Mouse (Mus musculus) c-Kit-negative CD71-positive TER-119-positive erythroid progenitor cells, embryonic 14.5 days (primary cell): ENCODE measurements around the gene Ankrd35.
"Not testable (repeated sequence)": the region's sequence is repeated elsewhere in the genome, so short reads cannot be mapped to it uniquely, and the experiment has no call there.

ENCODE experiments used
- DNase-seq: peaks from one replicate; pipeline ENCODE4 v3.0.0-alpha.2; 2013; ENCODE audit warnings: low read depth, low spot score

Ankrd35 gene

DNA sequence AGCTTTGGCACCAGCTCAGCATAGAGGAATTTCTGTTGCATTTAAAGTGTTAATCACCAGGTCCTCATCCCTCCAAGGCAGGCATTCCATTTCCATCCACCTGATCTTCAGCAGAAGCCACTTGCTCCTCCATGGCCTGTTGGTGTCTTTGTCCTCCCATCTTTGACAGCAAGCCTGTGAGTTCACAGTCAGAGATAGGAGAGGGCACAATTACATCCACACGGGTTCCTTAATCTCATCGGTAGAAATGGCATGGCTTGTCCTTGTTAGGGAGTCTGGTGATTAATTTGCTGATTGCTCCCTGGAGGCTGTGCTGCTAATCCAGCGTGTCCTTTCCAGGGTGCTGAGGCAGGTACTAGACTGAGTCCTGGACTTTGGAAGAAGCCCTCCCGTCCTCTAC, 3.6 kb downstream of the Ankrd35 start:
- no peak for DNase-seq

- DNase-seq, result no peak
Observed at GRCm38 (mm10) chr3:96674442-96674841, 4.5 kb downstream of the Ankrd35 start.

DNA sequence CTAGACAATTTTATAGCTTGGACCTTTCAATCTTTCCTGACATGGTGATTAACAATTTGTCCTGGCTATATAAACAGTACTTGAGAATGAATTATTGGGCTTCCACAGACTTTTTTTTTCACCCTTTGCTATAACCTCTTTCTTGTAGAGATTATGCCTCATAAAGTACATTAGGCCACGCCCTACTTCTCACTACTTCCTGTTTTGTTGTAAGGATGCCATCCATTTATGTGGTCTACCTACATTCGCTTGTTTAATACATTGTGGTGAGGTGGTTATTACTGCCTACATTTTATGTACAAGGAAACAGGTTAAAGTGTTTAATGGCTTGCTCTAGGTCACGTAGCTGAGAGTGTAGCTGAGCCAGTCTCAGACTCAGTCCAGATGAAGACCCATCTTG, 5.2 kb downstream of the Ankrd35 start:
- no peak for DNase-seq

DNA sequence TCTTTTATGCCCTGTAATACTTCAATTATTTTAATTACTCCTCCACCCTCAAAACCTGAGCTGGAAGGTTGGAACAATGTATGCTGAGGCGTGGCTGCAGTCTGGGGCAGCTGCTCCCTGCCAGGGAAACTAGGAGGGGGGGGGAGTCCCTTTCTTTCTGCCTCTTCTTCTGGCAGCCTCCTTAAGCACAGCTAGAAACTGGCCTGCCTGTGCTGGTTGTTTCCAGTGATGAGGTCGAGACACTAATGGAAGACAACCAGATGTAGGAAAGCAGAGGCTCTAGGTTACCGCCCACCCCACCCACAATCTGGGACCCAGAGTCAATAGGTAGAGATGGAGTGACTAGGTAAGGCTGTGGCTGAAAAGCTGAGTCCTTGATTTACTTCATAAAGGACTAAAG, 5.8 kb downstream of the Ankrd35 start:
- DNase-seq, result no peak

GRCm38 (mm10) chr3:96678456-96678855, 8.5 kb downstream of the Ankrd35 start:
- DNase-seq, result no peak

GRCm38 (mm10) chr3:96679159-96679674, 9.3 kb downstream of the Ankrd35 start:
- no peak for DNase-seq

- no peak for DNase-seq
Observed at GRCm38 (mm10) chr3:96680269-96680956, 10.5 kb downstream of the Ankrd35 start.

DNA sequence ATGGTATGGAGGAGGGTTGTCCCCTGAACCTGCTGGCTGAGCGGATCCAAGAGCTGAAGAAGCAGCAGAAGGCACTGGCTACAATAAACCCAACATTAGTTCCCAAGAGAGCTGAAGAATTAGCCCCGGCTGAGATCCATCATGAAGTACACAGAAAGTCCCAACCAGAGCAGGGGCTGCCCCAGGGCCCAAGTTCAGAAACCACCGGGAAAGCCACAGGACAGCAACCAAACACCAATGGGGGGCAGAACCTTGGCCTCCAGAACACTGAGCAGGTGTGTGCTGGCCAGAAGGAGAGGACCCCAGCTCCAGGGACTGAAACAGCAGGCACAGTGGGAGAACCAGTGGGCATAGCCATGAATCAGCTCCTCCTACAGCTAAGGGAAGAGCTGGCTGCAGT, 13.6 kb downstream of the Ankrd35 start:
- no peak for DNase-seq

DNA sequence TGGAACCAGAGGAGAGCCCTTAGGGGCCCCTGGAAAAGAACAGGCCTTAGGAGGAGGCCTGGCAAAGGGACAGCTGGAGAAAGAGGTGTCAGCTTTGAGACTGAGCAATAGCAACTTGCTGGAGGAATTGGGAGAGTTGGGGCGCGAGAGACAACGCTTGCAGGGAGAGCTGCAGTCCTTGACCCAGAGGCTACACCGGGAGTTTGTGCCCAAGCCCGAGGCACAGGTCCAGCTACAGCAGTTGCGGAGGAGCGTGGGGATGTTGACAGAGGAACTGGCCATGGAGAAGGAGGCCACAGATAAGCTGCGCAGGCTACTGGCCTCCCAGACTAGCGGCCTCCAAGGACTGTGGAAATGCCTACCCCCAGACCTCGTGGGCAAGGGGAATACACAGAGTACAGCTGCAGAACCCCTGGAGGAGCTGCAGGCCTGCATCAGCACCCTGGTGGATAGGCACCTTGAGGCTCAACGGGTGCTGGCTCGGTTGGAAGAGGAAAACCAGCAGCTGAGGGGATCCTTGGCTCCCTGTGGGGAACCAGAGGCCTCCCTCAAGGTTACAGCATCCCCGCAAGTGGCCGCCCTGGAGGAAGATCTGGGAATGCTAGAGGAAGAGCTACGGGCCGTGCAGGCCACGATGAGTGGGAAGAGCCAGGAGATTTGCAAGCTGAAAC, 14.4 kb downstream of the Ankrd35 start:
- no peak for DNase-seq

- DNase-seq, result no peak
Observed at GRCm38 (mm10) chr3:96684822-96685156, 14.9 kb downstream of the Ankrd35 start.

DNA sequence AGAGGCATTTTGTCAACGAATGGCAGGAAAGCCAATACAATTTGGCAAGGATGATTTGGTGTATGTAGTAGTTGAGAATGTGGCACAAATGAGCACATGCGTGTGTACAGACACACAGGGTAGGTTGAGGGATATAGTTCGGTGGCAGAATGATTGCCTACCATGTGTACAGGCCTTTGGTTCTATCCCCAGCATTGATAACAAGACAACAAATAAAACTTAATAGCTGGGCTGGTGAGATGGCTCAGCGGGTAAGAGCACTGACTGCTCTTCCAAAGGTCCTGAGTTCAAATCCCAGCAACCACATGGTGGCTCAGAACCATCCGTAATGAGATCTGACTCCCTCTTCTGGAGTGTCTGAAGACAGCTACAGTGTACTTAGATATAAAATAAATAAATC, 16.1 kb downstream of the Ankrd35 start:
- DNase-seq, result not testable (repeated sequence)

- no peak for DNase-seq
Observed at GRCm38 (mm10) chr3:96688854-96689253, 18.9 kb downstream of the Ankrd35 start.

GRCm38 (mm10) chr3:96690298-96690697, 20.4 kb downstream of the Ankrd35 start:
- DNase-seq, result no peak

GRCm38 (mm10) chr3:96692506-96692905, 22.6 kb downstream of the Ankrd35 start:
- no peak for DNase-seq

- DNase-seq, result no peak
Observed at GRCm38 (mm10) chr3:96693579-96693978, 23.6 kb downstream of the Ankrd35 start.

DNA sequence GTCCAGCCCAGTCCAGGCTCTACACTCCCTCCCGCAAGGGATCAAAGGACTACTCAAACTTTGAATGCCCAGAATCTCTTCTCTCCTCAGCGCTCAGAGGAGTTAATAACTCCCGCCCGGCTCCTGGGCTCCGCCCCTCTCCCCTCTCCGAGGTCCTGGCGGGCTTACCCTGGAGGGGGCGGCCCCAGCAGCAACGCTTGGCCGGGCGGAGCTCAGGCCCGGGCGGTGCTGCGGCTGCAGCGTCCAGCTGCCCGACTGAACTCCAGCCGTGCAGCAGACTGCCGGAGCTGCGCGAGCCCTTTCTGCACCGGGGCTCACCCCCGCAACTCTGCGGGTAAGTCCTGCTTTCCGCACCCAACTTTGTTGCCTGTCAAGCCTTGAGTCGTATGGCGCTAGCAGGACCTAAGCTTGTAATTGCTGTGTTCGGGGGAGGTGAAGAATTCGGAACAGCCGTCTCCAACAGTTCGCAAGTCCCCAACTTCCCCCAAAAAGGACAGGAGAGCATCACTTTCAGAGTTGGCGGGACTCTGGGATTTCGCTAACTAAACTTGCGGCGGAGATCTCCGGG, 26.4 kb downstream of the Ankrd35 start, which contains the start of gene Pias3:
Gene Pias3, plus strand, starts transcription at position 187 of the 568 bp plus-strand sequence.
- peak; percentile 32 for DNase-seq

DNA sequence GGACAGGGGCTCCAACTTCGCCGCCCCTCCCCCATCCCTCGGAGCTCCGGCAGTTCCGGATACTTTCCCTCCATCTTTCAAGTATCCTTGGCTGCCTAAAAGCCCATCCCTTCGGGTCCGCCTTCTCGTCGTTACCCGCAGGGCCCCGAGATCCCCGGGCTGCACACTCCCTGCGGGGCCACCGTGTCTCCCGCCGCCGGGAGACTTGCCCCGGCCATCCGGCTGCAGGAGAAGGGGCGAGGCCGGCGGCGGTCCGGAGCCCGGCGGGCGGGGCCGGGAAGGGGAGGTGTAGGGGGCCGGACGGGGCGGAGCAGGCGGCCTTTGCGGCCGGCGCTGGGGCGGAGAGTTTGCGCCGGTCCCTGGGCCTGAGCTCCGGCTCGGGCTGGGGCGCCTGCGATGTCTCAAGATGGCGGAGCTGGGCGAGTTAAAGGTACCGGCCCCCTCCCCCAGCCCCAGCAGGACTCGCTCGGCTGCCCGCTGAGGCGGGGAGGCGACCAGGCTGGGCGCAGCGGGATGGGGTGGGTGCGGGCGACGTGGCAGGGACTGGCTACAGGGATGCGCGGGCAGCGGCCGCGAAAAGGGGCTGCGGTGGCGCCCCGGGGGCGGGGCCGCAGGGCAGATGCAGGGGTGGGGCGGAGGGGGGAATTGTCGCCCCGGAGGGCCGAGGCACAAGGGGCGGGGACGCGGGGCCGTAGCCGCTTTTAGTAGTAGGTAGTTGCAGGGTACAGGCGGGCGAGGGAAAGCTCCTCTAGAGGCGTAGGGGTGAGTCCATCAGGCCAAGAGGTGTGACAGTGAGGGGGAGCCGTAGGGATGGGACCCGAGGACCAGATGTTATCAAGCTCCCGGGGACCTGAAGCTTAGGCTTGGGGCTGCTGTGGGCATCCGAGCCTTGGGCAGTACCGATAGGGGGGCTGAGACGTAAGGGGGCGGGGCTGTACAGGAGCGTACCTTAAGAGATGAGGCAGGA, 27.1 kb downstream of the Ankrd35 start:
- DNase-seq, result peak; percentile 62

DNA sequence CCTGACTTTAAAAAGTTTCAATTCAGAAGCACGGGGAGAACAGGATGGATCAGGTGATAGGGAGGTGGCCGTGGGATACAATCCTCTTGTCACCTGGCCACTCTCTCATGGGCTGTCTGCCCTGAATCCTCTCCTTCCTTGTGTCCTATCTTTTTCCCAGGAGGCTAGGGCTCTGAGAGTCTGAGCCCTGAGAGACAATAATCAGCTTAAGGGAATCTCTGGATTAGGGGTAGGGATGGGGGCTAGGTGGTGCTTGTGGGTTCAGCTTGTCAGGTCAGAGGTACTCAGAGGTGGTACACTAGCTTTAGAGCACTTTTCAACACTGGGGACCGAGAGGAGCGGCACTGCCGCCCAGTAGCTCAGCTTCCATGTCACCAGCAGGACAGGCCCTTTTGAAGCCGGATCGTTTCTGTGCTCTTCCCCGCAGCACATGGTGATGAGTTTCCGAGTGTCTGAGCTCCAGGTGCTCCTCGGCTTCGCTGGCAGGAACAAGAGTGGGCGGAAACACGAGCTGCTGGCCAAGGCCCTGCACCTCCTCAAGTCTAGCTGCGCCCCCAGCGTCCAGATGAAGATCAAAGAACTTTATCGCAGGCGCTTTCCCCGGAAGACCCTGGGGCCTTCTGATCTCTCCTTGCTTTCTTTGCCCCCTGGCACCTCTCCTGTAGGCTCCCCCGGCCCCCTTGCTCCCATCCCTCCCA, 29.2 kb downstream of the Ankrd35 start:
- no peak for DNase-seq

DNA sequence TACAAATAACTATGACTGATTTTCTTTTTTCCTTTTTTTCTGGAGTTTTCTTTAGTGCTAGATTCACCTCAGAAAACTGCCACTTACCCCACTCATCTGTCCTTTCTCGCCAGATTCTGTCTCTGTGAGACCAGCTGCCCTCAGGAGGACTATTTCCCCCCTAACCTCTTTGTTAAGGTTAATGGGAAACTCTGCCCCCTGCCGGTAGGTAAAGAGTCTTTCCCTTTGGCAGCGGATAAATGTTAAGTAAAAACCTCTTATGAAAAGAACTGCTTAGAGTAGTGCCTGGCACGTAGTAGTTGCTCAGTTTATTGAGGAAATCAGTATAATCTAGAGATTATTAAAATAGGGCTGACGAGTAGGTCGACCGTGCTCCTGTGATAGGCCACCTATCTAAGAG, 30.4 kb downstream of the Ankrd35 start:
- peak; percentile 32 for DNase-seq

DNA sequence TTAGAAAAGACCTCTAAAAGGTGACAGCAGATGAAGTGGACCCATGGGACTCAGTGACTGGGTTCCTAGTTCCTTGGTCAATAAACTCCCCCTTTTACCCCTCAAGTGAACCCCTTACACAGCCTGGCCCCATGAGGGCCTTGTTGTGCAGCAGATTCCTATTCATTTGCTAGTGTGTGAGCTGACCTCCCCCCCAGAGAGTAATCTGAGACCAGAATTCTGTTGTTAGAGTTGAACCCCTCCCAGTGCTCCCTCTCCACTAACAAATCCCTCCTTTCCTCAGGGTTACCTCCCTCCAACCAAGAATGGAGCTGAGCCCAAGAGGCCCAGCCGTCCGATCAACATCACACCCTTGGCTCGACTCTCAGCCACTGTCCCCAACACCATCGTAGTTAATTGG, 31.1 kb downstream of the Ankrd35 start:
- no peak for DNase-seq

DNA sequence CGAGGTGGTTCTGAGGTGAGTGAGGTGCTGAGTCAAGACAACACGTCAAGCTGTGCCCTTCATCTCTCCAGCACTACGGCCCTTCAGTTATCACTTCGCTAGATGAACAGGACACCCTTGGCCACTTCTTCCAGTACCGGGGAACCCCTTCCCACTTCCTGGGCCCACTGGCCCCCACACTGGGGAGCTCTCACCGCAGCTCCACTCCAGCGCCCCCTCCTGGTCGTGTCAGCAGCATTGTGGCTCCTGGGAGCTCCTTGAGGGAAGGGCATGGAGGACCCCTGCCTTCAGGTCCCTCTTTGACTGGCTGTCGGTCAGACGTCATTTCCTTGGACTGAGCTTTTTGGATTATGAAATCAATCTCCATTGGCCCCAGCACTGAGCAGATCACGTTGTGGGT, 34.8 kb downstream of the Ankrd35 start:
- DNase-seq, result no peak
